Mouse (Mus musculus): Measurements from ENCODE around the gene Vamp2.

Gene Vamp2

GRCm38 (mm10) chr11:69088103-69088855 lies at the start of gene Vamp2:
Gene Vamp2 (plus strand): TSS chr11:69088490.
- peak; percentile 96 for DNase-seq

- DNase-seq: peak; percentile 71
These were observed 42.5 kb upstream of the Vamp2 start, which contains the start of gene Aurkb for GRCm38 (mm10) chr11:69045531-69046394. Gene Aurkb (plus strand): TSS chr11:69045647.

- no peak for DNase-seq
These were observed 41.9 kb upstream of the Vamp2 start for GRCm38 (mm10) chr11:69046395-69046774.

- no peak for DNase-seq
These were observed 40.7 kb upstream of the Vamp2 start for GRCm38 (mm10) chr11:69047592-69047991.

DNA sequence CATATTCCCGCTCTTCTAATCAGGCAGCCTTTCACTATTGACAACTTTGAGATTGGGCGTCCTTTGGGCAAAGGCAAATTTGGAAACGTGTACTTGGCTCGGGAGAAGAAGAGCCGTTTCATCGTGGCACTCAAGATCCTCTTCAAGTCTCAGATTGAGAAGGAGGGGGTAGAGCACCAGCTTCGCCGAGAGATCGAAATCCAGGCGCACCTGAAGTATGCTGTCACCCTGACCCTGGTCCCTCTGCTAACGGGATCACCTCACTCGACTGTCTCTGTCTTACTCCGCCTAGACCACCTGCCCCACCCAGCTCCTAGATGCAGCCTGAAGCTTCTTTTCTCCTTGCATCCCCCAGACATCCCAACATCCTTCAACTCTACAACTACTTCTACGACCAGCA lies 40.1 kb upstream of the Vamp2 start:
- DNase-seq: no peak

GRCm38 (mm10) chr11:69050748-69051147 lies 37.5 kb upstream of the Vamp2 start:
- DNase-seq: no peak

DNA sequence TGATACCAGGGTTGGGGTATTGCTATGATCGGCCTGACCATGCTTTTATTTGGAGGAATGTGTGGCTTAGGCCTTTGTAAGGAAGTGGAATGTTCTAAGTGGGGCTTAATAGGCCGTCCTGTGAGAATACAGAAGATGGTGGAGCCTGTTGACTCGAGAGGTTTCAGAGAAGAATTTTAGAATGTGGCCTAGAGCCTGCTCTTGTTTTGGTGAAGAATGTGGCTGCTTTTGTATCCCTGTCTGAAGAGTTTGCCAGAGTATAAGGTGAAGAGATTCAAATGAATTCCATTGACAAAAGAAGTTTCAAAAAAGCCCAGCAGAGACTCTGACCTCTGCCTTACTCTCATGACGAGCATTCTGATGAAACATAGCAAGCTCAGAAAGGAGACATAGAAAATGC lies 36.5 kb upstream of the Vamp2 start:
- DNase-seq: no peak

GRCm38 (mm10) chr11:69052824-69053421 lies 35.4 kb upstream of the Vamp2 start:
- no peak for DNase-seq

DNA sequence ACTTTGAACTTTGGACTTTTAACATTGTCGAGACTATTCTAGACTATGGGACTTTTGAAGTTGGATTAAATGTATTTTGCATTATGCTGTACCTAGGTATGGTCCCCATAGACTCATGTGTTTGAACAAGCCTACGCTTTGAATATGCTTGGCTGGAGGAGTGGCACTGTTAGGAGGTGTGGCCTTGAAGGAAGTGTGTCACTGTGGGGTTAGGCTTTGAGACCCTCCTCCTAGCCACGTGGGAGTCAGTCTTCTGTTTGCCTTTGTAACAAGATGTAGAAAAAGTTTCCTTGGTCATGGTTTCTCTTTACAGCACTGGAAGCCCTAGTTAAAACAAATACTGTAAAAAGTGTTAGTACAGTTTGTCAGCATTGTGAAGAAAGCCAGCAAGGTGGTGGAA lies 34.4 kb upstream of the Vamp2 start:
- no peak for DNase-seq

GRCm38 (mm10) chr11:69058265-69058664 lies 30.0 kb upstream of the Vamp2 start:
- DNase-seq: no peak

GRCm38 (mm10) chr11:69058729-69059356 lies 29.4 kb upstream of the Vamp2 start:
- peak; percentile 54 for DNase-seq

DNA sequence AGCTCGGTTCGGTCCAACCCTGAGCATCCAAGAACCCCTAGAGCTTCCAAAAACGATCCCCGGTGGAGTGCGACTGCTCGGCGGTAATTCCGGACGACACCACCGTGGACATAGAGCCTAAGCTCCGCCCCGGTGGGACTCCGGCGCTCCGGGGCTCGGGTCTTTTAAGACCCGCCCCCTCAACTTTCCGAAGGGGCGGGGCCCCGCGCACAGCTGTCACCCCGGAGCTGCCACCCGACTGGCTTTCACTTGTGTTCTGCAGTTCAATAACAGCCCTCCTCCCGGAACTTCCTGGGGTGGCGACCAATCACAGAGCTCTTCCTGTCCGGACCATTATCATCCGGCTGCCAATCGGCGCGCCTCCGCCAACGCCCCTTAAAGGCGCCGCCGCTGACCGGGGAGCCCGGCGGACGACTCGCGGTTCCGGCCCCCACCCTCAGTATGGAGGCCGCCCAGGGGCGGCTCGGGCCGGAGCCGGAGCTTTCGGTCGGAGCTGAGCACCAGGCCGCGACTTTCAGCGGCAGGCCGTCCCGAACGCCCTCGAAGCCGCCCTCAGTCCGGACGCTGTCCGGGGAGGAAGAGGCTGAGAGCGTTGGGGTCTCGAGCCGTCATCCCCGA lies 28.8 kb upstream of the Vamp2 start, which contains the start of gene Borcs6:
TSS of gene Borcs6 (plus strand) at position 361 of the 618 bp plus-strand sequence.
- peak; percentile 99 for DNase-seq

GRCm38 (mm10) chr11:69059975-69060411 lies 28.3 kb upstream of the Vamp2 start:
- no peak for DNase-seq

GRCm38 (mm10) chr11:69060448-69061254 lies 27.6 kb upstream of the Vamp2 start:
- peak; percentile 64 for DNase-seq

- peak; percentile 70 for DNase-seq
These were observed 26.9 kb upstream of the Vamp2 start for GRCm38 (mm10) chr11:69061255-69061912.

DNA sequence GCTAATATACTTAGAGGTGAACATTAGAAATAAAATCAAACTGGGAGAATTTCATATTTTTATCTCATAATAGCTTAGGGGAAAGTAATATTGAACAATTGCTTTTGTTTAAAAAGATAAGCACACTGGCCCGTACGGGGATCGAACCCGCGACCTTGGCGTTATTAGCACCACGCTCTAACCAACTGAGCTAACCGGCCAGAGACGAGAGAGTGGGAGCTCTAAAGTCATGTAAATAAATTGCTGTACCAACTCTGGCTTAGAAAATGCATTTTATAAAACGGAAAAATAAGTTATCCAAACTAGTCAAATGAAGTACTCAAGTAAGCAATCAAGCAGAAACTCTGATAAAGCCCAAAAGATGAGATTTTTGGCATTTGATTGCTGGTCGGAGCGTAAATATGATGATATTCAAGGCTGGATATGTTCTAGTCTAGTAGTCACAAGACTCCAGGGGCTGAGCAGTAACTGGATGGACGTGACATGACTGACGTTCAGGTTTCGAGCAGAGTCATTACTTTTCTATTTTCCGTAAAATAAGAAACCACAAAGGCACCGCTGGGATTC lies 26.0 kb upstream of the Vamp2 start:
- DNase-seq: peak; percentile 76

DNA sequence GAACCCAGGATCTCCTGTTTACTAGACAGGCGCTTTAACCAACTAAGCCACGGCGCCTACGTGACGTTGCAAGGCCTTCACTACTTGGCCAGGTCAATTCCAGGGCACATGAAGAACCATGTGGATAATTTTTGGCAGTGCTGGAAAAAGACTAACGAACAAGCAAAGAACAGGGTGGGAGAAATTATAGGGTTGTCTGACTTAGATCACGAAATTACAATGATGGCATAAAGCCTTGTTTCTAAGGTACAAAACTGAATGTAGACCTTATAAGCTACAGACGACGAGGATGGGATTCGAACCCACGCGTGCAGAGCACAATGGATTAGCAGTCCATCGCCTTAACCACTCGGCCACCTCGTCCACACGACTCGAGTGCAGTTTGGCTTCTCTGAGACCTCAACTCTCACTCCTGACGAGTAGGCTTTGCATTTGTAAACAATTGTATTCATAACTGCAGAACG lies 25.5 kb upstream of the Vamp2 start:
- peak; percentile 93 for DNase-seq

DNA sequence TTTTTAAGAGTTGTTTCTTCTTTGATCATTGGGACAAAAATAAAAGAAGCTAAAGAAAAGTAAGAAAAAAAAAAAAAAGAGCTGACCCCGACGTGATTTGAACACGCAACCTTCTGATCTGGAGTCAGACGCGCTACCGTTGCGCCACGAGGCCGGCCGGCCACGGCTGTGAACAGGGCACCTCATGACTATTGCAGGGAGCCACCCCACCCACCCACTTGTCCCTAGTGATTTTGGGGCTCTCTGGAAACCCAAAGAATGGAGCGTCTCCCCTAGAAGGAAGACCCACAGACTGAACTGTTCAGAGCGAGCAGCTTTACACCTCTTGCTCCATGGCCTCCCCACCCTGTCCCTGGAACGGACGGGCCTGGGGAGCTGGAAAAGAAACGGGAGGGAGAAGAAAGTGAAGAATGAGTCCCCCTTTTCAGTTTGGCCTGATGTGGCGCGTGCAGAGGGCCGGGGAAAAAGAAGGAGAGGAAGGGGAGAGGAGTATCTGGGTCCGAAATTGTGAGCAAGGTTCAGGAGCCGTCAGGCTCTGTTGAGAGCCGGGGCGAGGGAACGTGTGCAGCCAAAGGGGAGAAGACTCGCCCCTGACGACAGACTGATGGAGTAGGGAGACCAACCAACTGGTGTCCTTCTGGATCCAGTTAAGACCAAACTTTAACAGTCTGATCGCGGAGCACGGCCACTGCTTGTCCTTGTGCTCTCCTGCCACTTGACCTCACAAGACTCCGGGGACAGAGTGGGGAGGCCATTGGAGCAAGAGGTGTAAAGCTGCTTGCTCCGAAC lies 24.7 kb upstream of the Vamp2 start:
- DNase-seq: peak; percentile 74

- DNase-seq: peak; percentile 55
These were observed 23.8 kb upstream of the Vamp2 start for GRCm38 (mm10) chr11:69064259-69065133.

Measured in cerebellum, adult 9-11 months (tissue).